Mouse (Mus musculus) R1 (cell line): ENCODE data around the gene Ccr4.

Experiments
- DNase-seq: peaks from one replicate; pipeline ENCODE4 v3.0.0-alpha.2; 2018; ENCODE audit warnings: low read depth, low spot score

Gene Ccr4

DNA sequence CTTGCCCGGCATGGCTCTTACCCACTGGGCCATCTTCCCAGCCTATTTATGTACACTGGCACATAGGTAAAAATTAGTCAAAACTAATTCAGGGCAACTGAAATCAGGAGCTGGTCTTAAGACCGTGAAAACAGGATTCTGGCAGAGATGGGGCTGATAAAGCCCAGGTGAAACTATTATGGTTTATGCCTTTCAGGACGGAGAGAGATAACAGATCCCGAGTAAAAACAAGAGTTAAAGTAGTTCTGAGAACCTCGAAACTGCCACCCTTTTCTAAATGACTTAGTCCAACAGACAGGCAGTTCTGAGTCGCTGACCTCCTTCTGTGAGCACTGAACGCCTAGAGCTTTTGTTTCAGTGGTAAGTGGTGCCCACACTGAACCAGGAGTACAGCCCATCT lies 32.8 kb downstream of the Ccr4 start:
- DNase-seq, result no peak

DNA sequence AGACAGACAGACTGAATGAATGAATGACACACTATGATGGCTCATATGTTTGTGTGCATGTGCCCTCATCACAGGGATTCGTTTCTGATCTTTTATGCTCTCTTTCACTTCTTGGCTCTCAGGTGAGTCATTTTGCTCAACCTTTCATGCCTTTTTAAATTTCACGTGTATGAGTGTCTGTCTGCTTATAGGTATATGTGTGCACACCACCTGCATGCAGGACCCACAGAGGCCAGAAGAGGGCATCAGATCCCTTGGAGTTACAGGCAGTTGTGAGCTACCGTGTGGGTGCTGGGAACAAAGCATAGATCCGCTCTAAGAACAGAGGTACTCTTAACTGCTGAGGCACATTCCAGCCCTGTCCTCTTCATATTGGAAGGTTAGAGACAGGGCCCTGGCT lies 36.0 kb downstream of the Ccr4 start:
- DNase-seq, result peak; percentile 73

DNA sequence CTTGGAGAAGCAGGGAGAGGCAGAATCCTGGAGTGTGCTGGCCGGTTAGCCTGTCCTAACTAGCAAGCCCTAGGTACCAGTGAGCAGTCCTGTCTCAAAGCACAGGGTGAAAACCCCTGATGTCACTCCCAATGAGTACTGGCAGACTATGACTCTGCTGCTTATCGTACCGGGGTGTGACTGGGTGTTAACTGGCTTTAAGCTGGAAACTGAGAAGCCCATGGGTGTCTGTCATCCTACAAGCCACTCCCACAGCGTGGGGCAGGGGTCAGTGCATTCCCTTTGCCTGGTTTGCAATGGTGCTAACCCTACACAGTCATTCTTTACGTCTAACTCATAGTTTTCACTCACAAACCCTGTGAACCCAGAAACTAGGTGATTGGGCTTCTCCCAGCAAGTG lies 36.5 kb downstream of the Ccr4 start:
- no peak for DNase-seq

- DNase-seq, result no peak
These were observed 37.8 kb downstream of the Ccr4 start for GRCm38 (mm10) chr9:114466871-114467270.

DNA sequence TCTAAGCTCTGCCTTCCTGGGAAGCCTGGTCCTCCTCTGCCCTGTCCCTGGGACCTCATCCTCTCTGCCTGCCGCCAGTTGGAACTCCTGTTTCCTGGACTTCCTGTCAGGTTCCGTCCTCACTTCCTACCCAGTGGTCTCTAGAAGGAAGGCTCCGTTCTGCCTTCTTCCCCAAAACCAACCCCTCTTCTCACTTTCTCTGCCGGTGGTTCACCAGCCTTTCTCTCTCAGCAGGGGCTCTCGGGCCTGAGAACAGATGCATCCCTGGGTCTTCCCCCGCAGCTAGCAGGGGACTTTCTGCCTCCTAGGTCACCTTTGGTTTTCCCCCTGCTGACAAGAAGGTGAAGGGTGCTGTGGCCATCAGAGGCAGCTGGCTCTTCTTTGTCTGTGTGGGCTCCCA lies 39.3 kb downstream of the Ccr4 start:
- no peak for DNase-seq

DNA sequence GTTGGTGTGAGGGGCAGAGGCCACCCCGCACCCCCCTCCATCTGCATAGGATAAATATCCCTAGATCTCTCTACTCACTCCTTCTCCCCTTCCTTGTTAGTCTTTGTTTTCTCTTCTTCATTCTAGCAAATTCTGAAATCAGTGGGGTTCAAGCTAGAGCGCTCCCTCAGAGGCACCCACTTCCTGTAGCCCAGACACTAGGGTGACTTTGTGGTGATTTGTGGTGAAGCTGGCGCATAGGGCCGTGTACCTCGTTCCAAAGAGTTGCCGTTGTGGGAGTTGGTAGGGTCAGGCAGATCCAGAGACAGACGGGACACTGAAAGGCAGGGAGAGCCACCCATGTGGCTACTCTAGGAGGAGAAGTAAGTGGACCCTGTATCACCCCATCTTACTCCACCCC lies 42.1 kb downstream of the Ccr4 start:
- DNase-seq, result no peak

- DNase-seq, result no peak
These were observed 46.3 kb downstream of the Ccr4 start for GRCm38 (mm10) chr9:114458436-114458835.

- DNase-seq, result no peak
These were observed 49.3 kb downstream of the Ccr4 start for GRCm38 (mm10) chr9:114455420-114455819.

DNA sequence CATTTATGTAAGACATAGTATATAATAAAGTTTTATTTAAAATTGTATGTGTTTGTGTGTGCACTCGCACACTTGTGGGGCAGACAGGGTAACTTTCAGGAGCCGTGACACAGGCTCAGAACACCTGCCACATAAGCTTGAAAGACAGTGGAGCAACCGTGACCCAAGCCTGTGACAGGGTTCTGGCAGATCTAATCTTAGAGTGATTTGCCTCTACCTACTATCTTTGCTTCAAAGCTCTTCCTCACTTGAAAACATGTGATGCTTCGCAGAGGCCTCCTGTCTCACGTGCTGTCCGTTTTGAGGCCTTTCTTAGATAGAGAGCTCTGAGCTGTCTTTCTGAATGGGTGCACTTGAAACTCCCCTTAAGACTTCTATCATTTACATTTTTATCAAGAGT lies 52.3 kb downstream of the Ccr4 start:
- DNase-seq, result no peak

DNA sequence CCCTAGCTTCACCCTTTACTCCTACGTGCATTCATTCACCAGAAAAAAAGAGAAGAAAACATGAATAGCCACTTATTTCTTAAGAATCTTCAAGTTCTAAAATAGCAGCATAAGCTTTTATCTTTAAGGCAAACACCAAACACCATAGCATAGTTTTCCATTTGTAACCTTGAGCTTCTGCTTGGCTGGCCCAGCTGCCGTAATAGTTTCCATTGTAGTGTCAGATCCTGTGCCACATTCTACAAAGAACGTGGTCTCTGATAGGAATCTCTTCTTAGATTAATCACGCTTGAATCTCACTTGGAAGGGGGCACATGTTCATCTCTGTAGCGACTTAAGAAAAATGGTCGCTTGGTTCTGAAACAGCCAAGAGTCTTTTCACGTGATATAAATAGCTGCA lies 53.1 kb downstream of the Ccr4 start:
- no peak for DNase-seq

DNA sequence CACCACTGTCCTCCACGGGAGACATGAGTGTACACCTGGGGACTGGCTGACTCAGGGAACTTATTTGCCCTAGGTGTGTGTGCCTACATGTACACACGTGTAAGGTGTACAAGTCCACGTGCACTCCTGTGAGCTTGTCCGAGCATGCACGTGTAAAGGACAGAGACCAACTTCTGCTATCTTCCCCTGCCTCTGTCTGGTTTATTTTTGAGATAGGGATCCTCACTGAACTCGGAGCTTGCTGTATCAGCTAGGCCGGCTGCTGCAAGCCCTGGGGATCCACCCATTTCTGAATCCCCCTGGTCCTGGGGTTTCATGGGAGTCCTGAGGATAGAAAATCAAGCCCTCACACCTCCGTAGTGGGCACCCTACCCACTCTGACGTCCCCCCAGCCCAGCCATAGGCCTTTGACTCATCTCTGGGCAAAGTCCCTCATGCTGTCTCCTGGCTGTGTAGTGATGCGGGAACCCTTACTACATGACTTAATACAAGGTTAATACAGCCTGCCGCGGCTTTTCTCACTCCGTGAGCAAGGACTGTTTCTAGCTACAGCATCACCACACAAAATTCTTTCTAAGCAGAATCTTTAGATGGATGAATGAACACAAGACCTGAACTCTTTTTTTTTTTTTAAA lies 55.5 kb downstream of the Ccr4 start:
- no peak for DNase-seq

DNA sequence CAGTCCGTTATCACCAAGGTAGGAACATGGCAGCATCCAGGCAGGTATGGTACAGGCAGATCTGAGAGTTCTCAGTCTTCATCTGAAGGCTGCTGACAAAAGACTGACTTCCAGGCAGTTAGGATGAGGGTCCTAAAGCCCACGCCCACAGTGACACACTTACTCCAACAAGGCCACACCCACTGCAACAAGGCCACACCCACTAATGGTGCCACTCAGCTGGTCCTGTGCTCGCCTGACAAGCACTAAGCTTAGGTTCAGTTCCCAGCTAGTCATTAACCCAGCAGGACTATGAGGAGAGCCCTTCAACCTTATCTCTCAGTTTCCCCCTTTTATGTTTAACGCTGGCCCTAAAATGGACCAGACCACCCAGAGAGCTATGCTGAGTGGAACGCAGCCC lies 56.0 kb downstream of the Ccr4 start:
- DNase-seq, result peak; percentile 69

DNA sequence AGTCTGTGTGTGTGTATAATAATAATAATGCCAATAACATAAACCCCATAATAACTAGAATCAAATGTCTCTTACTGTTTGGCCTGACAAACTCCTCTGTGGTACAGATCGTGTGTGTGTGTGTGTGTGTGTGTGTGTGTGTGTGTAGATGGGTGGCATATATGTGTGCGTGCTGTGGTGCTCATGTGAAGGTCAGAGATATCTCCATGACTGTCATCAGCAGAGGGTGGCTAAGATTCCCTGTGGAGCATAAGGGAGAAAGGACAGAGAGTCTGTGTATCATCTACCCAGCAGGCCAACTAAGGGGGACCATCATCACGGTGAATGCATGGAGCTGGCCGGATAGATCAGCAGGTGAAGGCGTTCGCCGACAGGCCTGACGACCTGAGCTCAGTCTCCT lies 57.8 kb downstream of the Ccr4 start:
- DNase-seq, result no peak

GRCm38 (mm10) chr9:114443351-114443750 lies 61.4 kb downstream of the Ccr4 start:
- no peak for DNase-seq

GRCm38 (mm10) chr9:114442893-114443292 lies 61.8 kb downstream of the Ccr4 start:
- DNase-seq, result peak; percentile 30

DNA sequence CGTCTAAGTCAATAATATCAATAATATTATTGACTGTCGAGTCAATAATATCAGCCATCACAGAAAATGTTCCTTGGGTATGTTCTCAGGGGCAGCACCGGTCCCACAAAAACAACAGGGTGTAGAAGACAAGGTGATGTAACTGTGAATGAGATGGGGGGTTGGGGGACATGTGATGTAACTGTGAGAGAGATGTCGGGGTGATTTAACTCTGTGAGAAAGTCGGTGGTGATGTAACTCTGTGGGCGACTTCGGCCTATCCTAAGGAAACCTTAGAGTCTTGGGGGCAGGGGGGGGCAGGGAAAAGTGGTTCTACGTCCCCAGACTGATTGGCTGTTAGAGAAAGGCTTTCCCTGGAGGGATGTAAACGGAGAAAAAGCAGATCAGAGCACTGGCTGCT lies 62.5 kb downstream of the Ccr4 start:
- no peak for DNase-seq

DNA sequence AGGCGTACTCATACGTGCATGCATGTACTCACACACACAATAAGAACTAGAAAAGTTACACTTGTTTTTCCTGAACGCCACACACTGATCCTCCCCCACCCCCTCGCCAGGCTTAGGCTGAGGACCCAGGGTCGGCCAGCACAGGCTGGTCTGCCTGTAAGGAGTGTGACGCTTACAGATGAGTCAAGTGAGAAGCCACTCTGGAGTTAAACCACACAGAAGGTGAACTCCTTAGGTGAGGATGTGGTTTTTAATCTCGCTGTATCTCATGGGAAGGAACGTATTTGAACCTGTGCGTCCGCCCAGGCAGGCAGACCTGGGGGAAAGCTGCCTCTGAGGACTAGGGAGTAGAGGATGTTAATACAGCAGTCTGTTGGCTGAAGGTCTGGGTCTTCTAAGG lies 64.2 kb downstream of the Ccr4 start:
- DNase-seq, result no peak
